Mouse (Mus musculus) lung, adult 2 months (tissue): ENCODE measurements around the gene Nfkbil1.

ENCODE experiments used
- CTCF ChIP-seq: fragments of 200-500 bp; IDR thresholded peaks from 2 replicates; pipeline ENCODE4 v1.5.1; 2011; ENCODE audit warnings: mild to moderate bottlenecking, low read length, control low read depth; ENCODE audit not compliant: insufficient read depth
- POLR2A ChIP-seq: fragments of 200-500 bp; IDR thresholded peaks from 2 replicates; pipeline ENCODE4 v1.6.1; 2011; ENCODE audit warnings: low read depth, mild to moderate bottlenecking, control low read depth, low read length, borderline replicate concordance; ENCODE audit errors: extremely low read depth

GRCm38 (mm10) chr17:35257824-35258491, 22.4 kb upstream of the Nfkbil1 start:
- TF ChIP-seq POLR2A = no peak
- peak; percentile 84 for TF ChIP-seq CTCF
